Mouse (Mus musculus) layer of hippocampus, postnatal 25 days (tissue): ENCODE data around the gene Irgc1. TPM values are rescaled to one million over a fixed set of nuclear protein-coding genes. Genes with fewer than 3 reads are reported as not detected.
"Not testable (repeated sequence)": the region's sequence is repeated elsewhere in the genome, so short reads cannot be mapped to it uniquely, and the experiment has no call there.

Experiments
- DNase-seq, 2 experiments: peaks; one replicate each; pipeline ENCODE4 v3.0.0; 2022; ENCODE audit warnings: mixed read lengths in 2 of 2, low spot score in 1 of 2; ENCODE audit errors: extremely low spot score in 1 of 2
- total RNA-seq, 2 experiments: library from RNA; stranded (reverse); gene quantifications; 2 replicates each; pipeline ENCODE4 v1.2.3; 2021

Gene Irgc1
- total RNA-seq, 2 experiments from 2014 or later, result not detected

GRCm38 (mm10) chr7:24405649-24406048 lies 46.4 kb downstream of the Irgc1 start:
- no peak for DNase-seq

DNA sequence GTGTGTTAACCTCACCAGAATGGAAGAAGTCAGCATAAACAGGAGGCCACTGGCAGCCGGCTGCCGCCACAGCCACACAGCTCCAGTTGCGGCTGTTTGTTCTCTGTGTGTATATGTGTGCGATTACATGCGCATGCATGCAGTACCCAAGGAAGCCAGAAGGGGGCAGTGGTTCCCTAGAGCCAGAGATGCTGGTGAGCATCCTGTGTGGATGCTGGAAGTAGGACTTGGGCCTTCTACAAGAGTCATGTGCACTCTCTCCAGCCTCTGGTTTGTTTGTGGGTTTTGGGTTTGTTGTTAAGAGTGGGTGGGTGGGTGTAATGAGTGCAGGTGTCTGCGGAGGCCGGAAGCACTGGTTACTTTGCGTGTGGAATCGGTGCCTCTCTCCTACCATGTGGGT lies 49.2 kb downstream of the Irgc1 start:
- DNase-seq, result no peak

DNA sequence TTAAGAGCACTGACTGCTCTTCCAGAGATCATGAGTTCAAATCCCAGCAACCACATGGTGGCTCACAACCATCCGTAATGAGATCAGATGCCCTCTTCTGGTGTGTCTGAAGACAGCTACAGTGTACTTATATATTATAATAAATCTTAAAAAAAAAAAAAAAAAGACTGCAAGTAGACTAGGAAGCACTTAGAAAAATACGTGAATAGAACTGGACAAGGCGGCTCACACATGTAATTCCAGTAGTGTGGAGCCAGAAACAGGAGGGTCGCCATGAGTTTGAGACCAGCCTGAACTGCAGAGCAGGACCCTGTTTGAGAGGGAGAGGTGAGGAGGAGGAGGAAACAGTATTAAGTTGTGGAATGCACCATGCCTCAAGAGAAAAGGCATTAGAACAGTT lies 51.6 kb downstream of the Irgc1 start:
- not testable (repeated sequence) for DNase-seq

- no peak for DNase-seq
These were observed 52.0 kb downstream of the Irgc1 start for GRCm38 (mm10) chr7:24400082-24400452.

DNA sequence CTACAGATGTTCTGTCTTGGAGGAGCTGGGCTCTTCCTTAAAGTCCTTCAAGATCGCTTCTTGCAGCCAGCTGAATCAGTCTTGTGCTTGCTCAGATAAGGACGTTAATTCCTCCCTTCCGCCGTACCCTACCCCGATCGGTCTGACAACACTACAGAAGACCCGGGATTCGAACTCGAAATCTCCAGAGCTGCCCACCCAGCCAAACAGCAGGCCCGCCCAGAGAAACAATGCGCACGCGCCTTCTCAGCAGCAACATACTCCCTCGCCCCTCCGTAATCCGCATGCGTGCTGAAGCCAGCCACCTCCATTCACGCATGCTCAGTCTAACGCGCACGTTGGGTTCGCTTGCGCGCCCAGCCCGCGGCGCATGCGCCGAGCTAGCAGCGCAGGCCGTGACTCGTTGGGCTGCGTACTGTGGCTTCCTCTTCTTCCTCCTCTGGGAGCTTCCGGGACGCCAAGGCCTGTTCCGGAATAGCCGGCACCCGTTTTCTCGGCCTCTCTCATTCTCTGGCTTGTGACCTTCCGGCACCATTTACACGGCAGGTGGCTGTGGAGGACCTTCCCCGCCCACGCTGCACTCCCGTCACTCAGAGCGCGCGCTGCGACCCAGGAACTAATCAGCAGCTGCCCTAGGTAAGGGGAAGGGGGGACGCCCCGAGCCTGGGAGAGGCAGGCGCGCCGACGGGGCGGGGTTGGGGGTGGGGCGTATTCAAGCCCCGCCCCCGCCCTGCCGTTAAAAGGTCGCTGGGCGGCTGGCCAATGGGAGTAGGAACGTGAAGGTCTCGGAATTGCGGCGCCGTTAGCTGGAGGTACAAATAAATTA lies 52.6 kb downstream of the Irgc1 start, which contains the start of gene Smg9:
Smg9 (plus strand) TSS at position 364 of the 826 bp plus-strand sequence.
- peak; percentile 86 to 90 for DNase-seq

DNA sequence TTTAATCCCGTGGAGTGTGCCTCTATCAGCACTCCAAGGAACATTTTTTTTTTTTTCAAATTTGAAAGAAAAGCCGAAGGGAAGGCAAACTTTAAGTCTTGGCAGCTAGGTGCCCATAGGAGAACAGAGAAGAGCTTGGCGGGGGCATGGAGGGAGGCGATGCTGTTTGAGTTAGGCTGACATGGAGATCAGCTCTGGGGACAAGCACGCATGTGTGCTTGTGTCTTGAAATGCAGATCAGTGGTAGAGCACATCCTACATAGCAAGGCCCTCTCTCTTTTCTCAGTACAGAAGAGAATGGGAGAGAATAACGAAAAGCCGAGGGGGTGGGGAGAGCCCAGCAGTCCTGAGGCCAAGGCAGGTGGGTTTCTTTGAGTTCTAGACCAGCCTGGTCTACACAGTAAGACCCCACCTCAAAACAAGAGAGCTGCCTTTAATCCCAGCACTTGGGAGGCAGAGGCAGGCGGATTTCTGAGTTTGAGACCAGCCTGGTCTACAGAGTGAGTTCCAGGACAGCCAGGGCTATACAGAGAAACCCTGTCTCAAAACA lies 53.7 kb downstream of the Irgc1 start:
- no peak for DNase-seq

- no peak for DNase-seq
These were observed 55.3 kb downstream of the Irgc1 start for GRCm38 (mm10) chr7:24396832-24397231.

GRCm38 (mm10) chr7:24394475-24395161 lies 57.5 kb downstream of the Irgc1 start:
- no peak for DNase-seq

DNA sequence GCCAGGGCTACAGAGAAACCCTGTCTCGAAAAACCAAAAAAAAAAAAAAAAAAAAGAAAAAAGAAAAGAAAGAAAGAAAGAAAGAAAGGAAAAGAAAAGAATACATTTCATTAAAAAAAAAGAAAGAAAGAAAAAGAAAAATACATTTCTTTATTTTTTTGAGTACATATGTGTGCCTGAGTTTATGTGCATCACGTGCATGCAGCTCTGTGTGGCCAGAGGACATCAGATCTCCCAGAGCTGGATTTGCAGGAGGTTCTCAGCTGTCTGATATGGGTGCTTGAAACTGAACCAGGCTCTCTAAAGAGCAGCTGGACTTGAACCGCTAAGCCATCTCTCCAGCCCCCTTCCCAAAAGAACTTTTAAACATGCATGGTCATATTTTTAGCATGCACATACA lies 58.0 kb downstream of the Irgc1 start:
- DNase-seq, result no peak

GRCm38 (mm10) chr7:24391687-24392086 lies 60.4 kb downstream of the Irgc1 start:
- no peak for DNase-seq

DNA sequence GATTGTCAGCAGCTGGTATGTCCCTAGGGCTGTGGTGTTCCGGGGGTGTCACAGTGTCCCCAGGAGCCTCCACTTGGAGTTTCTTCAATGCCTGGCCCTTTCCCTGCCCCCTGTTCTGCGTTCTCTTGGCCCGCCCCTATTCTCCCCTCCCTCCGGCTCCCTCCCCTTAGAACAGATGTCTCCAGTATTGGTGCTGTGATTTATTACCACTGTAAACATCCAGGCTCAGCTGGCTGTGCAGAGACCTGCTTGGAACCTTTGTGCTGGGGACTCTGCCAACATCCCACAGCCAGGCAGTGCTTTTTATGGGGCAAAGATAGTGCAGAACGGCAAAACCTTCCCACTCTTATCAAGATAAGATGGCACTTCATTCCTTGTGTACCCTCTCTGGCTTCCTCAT lies 61.0 kb downstream of the Irgc1 start:
- DNase-seq, result no peak

DNA sequence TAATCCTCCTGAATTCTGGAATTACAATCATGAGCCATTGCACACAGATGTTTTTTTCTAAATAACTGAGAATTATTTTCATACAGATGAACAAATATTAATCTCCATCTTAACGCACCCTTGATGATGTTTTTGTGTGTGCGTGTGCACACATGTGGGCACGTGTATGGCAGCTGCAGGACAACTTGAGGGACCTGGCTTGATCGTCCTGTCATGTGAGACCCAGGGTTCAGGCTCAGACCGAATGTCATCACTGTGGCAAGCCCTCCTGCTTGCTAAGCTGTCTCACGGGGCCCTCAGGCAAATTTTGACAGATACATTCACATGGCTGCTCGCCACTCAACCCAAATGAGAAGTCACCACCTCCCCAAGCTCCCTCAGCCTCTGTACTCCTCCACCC lies 61.6 kb downstream of the Irgc1 start:
- DNase-seq, result no peak

DNA sequence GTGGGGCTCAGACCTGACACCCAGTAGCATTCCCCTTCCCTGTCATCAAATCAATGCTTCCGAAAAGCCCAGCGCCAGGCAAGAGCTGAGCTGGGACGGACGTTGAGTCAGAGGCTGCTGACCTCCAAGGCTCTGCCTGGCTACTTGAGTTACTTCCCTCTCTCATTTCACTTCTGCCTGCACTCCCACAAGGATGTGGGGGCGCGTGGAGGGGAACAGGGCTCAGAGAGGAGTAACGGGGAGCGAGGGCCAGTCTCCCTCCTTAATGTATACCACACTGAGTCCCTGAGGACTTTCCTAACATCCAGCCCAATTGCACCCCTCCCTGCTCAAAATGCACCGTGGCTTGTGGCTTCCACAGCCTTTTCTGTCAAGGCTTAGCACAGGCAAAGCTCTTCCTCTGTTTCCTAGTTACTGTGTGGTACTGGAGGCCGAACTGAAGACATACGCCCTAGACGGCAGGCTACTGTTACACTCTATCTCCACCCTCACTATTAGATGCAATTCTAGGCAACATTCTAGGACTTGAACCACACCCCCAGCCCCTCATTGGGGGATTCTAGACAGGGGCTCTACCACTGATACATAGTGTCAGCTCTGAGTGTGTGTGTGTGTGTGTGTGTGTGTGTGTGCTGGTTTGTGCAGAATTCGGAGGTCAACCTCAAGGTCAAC lies 62.4 kb downstream of the Irgc1 start:
- DNase-seq, result no peak

DNA sequence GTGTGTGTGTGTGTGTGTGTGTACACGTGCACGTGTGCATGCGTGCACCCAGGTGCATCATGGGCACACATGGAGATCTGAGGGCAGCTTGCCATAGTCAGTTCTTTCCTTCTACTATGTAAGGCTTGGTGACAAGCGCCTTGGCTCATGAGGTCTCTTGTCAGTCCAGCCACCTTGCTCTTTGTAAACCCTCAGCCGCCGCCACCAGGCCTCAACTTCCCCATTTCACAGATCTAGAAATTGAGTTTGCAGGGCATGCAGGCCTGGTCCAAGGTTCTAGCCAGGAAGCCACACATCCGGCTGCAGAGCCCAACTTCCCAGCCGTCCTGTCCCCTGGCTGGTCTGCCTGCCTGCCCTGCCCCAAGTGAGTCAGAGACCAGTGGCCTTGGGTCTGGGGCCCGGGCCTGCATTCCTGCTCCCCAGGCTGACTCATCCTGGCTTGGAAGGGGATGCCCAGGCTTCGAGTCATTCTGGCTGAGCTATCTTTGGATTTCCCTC lies 65.0 kb downstream of the Irgc1 start:
- DNase-seq, result no peak

- DNase-seq, result peak; percentile 81 to 89
These were observed 67.3 kb downstream of the Irgc1 start for GRCm38 (mm10) chr7:24384827-24385226.

GRCm38 (mm10) chr7:24384070-24384469 lies 68.0 kb downstream of the Irgc1 start:
- DNase-seq, result no peak

GRCm38 (mm10) chr7:24382730-24383372 lies 69.2 kb downstream of the Irgc1 start:
- no peak for DNase-seq
